Mouse (Mus musculus) embryonic facial prominence, embryonic 12.5 days (tissue): ENCODE measurements around the gene Tada2a. TPM values are rescaled to one million over a fixed set of nuclear protein-coding genes. Genes with fewer than 3 reads are reported as not detected.

Experiments
- ATAC-seq: fragments of 200-750 bp; cut with Nextera tagmentation; 2 replicates; pipeline ENCODE4 v1.8.0; 2017; ENCODE audit not compliant: insufficient number of reproducible peaks, insufficient read depth, low FRiP score, low TSS enrichment
- H3K27ac ChIP-seq: fragments of 300-500 bp; sonication (generic); 2 replicates; pipeline ENCODE4 v1.5.1; 2016; ENCODE audit warnings: mild to moderate bottlenecking
- H3K27me3 ChIP-seq: fragments of 300-500 bp; sonication (generic); 2 replicates; pipeline ENCODE4 v1.6.1; 2016; ENCODE audit warnings: mild to moderate bottlenecking, moderate library complexity
- H3K36me3 ChIP-seq: fragments of 300-500 bp; sonication (generic); 2 replicates; pipeline ENCODE4 v1.6.1; 2016; ENCODE audit warnings: mild to moderate bottlenecking
- H3K4me1 ChIP-seq: fragments of 300-500 bp; sonication (generic); 2 replicates; pipeline ENCODE4 v1.6.1; 2016
- H3K4me2 ChIP-seq: fragments of 300-500 bp; sonication (generic); replicated peaks from 2 replicates; pipeline ENCODE4 v1.6.1; 2016; ENCODE audit warnings: mild to moderate bottlenecking, moderate library complexity
- H3K4me3 ChIP-seq: fragments of 300-500 bp; sonication (generic); 2 replicates; pipeline ENCODE4 v1.5.1; 2016; ENCODE audit warnings: mild to moderate bottlenecking
- H3K9ac ChIP-seq: fragments of 300-500 bp; sonication (generic); 2 replicates; pipeline ENCODE4 v1.6.1; 2016; ENCODE audit warnings: mild to moderate bottlenecking, moderate library complexity
- H3K9me3 ChIP-seq: fragments of 300-500 bp; sonication (generic); 2 replicates; pipeline ENCODE4 v1.6.1; 2016; ENCODE audit warnings: mild to moderate bottlenecking, moderate library complexity
- WGBS: fragments of 180-500 bp; shearing (Covaris S2); methylation state at CpG from one replicate; pipeline ENCODE4 v1.1.7; 2016; 5-methylcytosine and 5-hydroxymethylcytosine counted together
- polyA plus RNA-seq: library from polyadenylated mRNA; unstranded; fragments of >200 nt; fragmentation: Nextera tagmentation; extraction: Ambion mirVana; gene quantifications from 2 replicates; pipeline ENCODE4 v1.2.1, GENCODE M21; 2016

Tada2a gene
- polyA plus RNA-seq, 1 experiment from 2014 or later = 43.2 TPM

DNA sequence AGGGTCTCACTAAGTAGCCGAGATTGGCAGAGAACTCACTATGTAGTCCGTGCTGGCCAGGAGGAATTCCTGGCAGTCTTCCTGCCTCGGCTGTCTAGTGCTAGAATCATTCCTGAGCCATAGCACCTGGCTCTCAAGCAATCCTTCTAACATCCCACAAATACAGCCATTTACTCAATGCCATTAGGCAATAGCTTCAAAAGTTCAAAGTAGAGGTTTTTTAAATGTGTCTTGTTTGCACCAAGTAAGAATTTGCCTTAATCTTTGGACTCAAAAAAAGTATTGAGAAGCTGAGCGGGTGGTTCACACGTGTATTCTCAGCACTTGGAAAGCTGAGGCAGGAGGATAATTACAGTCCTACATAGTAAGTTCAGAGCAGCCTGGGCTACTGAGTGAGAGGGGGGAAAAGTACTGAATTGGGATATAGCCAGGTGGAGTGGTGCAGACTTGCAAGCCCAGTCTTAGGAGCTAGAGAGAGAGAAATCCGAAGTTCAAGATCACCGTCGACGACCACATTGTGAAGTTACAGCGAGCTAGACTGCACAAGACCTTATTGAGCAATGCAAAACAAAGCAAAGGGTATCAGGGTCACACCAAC, 15.9 kb upstream of the Tada2a start:
- no peaks in the 10 kb centered on the region for H3K9me3 ChIP-seq
- no peak overlapping the region for H3K4me3 ChIP-seq
- no peaks in the 10 kb centered on the region for H3K4me1 ChIP-seq
- H3K4me2 ChIP-seq = no peak overlapping the region
- WGBS = 77% methylated on average over 10 of the region's 10 CpGs
- no peak overlapping the region for H3K9ac ChIP-seq
- no peak overlapping the region for H3K27ac ChIP-seq
- H3K36me3 ChIP-seq = no peaks in the 10 kb centered on the region
- ATAC-seq = no peak
- no peaks in the 10 kb centered on the region for H3K27me3 ChIP-seq

DNA sequence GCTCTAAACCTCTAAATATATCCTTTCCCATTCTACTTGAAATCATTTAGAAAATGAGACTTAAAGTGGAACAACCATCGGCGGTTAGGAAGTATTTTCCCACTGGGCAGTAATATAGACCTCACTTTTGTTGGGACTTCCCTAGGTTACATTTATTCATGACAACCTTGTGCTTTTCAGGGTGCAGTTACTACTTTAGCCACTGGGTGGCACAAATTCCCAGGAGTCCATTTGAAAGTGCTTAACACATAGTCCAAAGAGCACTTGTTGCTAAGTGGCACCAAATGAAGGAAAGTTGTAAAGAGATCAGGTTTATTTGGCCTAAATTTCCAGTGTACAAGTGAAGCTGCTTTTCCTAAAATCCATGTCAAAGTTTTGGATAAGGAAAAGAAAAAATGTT, 12.4 kb upstream of the Tada2a start:
- Histone ChIP-seq H3K9me3 (no peaks in the 10 kb centered on the region), H3K4me1 (no peaks in the 10 kb centered on the region), H3K27ac (no peak overlapping the region), H3K27me3 (no peaks in the 10 kb centered on the region), H3K4me3 (no peak overlapping the region), H3K36me3 (no peaks in the 10 kb centered on the region), H3K4me2 (no peak overlapping the region), H3K9ac (no peak overlapping the region)
- 62% methylated on average over 2 of the region's 2 CpGs for WGBS
- no peak for ATAC-seq

DNA sequence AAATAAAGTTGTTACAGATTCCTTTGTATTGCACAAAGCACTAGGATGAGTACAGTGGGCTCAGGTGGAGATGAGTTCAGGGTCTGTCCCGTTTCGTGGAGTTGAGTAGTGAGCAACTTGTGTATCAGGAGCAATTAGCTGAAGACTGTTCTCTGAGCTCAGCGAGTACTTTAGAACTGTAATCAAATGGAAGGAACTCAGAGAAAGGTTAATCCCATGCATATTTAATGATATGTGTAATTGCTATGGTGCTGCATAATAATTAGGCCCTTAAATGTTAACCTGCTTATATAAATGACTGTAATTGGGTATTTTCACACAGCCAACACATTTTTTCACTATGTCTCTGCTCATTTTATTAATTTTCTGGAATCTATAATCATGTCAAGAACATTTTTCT, 7.1 kb upstream of the Tada2a start:
- Histone ChIP-seq H3K4me3 (no peak overlapping the region), H3K4me1 (no peaks in the 10 kb centered on the region), H3K9me3 (no peaks in the 10 kb centered on the region), H3K4me2 (no peak overlapping the region), H3K9ac (no peak overlapping the region), H3K27ac (no peak overlapping the region), H3K27me3 (no peaks in the 10 kb centered on the region), H3K36me3 (no peaks in the 10 kb centered on the region)
- no peak for ATAC-seq
- WGBS = 86% methylated on average over 3 of the region's 3 CpGs

DNA sequence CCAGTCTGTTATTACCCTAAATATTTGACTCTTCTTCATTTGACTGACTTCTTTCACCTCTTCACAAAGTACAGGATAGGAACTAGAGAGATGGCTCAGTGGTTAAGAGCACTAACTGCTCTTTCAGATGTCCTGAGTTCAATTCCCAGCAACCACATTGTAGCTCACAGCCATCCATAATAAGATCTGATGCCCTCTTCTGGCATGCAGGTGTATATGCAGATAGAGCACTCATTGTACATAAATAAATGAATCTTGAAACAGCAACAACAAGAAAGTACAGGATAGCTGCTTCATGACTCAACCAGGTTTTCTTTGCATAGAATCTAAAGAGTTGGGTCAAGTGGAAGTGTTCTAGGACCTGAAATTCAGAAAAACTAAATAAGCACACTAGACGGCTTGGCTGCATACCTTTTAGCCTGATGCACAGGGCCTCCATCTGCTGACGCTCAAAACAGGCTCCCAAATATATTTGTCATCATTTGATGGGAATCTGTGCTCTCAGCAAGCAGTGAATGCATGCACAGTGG, 5.0 kb upstream of the Tada2a start:
- Histone ChIP-seq H3K9me3 (no peaks in the 10 kb centered on the region), H3K9ac (no peak overlapping the region), H3K4me1 (0 out of 2 replicates have a peak, but pooled peaks cover 3% of the 10 kb centered on the region), H3K36me3 (no peaks in the 10 kb centered on the region), H3K27ac (no peak overlapping the region), H3K27me3 (no peaks in the 10 kb centered on the region), H3K4me2 (no peak overlapping the region), H3K4me3 (no peak overlapping the region)
- 84% methylated on average over 2 of the region's 2 CpGs for WGBS
- no peak for ATAC-seq

DNA sequence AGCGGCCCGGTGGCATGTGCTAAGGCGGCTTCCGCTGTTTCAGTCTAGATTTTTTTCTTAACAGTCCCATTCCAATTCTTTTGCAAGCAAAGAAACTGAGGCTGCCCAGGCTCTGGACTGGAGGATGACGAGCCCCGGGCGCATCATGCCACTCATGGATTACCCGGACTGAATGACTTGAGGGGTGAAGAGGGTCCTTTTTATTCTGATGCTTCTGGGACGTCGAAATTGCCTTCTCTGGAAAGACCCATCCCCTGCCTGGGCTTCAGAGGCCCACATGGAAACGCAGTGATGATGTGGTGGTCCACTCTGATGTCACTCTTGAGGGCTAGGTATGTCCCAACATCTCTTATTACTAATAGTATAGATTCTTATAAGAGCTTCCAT, 392 bp upstream of the Tada2a start:
- ATAC-seq = 0 out of 2 replicates have a peak, but pooled peaks have one; percentile 43
- Histone ChIP-seq H3K4me2 (peak overlapping the region; percentile 71), H3K9ac (peak overlapping the region; percentile 87), H3K4me1 (0 out of 2 replicates have a peak, but pooled peaks cover 3% of the 10 kb centered on the region), H3K27ac (no peak overlapping the region), H3K27me3 (no peaks in the 10 kb centered on the region), H3K4me3 (peak overlapping the region; percentile 77), H3K36me3 (peaks cover 23% of the 10 kb centered on the region), H3K9me3 (no peaks in the 10 kb centered on the region)
- WGBS = 5% methylated on average over 11 of the region's 11 CpGs

DNA sequence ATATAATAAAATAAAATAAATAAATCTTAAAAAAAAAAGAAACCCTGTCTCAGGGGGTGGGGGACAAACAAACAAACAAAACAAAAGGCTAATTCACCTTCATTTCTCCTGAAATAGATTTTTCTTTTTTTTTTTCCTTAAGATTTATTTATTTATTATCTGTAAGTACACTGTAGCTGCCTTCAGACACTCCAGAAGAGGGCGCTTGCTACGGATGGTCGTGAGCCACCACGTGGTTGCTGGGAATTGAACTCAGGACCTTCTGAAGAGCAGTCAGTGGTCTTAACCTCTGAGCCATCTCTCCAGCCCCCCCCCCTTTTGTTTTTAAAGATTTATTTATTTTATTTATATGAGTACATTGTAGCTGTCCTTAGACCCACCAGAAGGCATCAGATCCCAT, 1.4 kb downstream of the Tada2a start:
- H3K4me1 ChIP-seq = 0 out of 2 replicates have a peak, but pooled peaks cover 3% of the 10 kb centered on the region
- no peak overlapping the region for H3K9ac ChIP-seq
- WGBS = 89% methylated on average over 4 of the region's 4 CpGs
- ATAC-seq = no peak
- no peak overlapping the region for H3K4me3 ChIP-seq
- H3K27ac ChIP-seq = no peak overlapping the region
- H3K9me3 ChIP-seq = no peaks in the 10 kb centered on the region
- no peak overlapping the region for H3K4me2 ChIP-seq
- H3K27me3 ChIP-seq = no peaks in the 10 kb centered on the region
- H3K36me3 ChIP-seq = peaks cover 33% of the 10 kb centered on the region

DNA sequence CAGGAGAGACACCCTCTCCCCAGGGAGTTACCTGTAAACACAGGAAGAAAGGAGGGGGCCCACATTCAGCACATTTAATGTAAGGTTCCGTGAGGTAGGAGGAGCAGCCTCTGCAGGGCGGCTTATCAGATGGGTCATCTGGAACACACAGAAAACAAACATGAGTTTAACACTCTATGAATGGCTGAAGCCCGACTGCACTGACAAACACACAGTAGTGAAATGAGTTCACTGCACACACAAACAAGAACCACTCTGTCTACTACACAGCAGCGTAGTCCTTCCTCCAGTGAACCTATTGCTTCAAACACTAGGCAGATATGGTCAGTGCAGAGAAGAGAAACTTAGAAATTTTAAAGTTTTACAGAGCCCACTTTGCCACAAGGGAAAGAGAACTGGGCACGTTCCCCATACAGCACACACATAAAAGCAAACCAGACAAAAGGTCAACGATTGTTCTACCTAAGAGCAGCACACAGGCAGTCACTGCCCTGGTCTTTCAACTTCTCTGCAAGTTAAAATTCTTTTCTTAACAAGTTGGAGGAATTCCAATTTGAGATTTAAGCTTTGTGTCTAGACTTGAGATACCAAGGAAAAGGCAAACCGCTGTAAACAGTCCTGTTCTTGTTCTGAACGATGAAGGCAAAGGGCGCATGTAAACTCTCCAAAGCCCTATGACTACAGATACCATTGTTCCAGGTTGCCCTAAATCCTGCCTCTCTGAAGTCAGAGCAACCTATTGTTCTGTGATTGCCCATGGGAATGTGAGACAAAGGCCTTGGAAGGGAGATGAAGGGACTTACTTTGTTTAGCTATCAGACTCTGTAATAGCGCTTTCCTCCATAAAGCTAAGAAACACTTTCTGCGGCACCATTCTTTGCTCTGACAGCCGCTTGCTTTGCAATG, 8.1 kb downstream of the Tada2a start:
- no peak overlapping the region for H3K4me3 ChIP-seq
- no peak overlapping the region for H3K9ac ChIP-seq
- no peaks in the 10 kb centered on the region for H3K9me3 ChIP-seq
- 86% methylated on average over 12 of the region's 12 CpGs for WGBS
- H3K27me3 ChIP-seq = no peaks in the 10 kb centered on the region
- H3K4me2 ChIP-seq = no peak overlapping the region
- ATAC-seq = no peak
- peaks cover 82% of the 10 kb centered on the region for H3K36me3 ChIP-seq
- H3K27ac ChIP-seq = no peak overlapping the region
- no peaks in the 10 kb centered on the region for H3K4me1 ChIP-seq

DNA sequence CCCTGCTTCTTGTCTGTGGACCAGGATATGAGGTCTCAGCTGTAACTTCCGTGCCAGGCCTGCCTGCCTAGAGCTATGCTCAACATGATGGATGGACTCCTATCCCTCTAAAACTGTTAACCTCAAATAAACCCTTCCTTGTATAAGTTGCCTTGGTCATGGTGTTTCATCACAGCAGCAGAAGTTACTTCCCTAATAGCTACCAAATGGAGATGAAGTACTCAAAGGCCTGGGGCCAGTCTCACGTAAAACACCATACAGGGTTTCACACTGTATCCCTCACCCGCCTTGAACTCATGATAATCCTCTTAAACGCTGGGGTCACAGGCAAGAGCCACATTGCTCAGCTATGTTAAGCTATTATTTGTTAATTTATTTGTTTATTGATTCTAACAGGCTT, 12.0 kb downstream of the Tada2a start:
- ATAC-seq = no peak

DNA sequence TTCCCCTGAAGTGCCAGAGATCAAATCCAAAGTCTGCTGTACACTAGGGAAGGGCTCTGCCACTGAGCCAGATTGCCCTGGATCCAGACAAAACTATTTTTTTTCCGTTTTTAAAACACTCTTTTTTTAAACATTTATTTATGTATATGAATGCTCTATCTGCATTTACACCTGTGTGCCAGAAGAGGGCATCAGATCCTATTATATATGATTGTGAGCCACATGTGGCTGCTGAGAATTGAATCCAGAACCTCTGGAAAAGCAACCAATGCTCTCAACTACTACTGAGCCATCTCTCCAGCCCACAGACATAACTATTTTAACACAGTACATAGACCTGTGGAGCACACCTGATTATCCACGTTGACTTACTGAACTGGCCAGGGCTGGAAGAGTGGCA, 13.2 kb downstream of the Tada2a start:
- Histone ChIP-seq H3K36me3 (peaks cover 67% of the 10 kb centered on the region), H3K4me2 (no peak overlapping the region), H3K27ac (no peak overlapping the region), H3K9ac (no peak overlapping the region), H3K9me3 (no peaks in the 10 kb centered on the region), H3K4me1 (no peaks in the 10 kb centered on the region), H3K4me3 (no peak overlapping the region), H3K27me3 (no peaks in the 10 kb centered on the region)
- 69% methylated on average over 2 of the region's 2 CpGs for WGBS
- no peak for ATAC-seq

More for the DNA sequence above, 12.0 kb downstream of the Tada2a start:
- Histone ChIP-seq H3K27me3 (no peaks in the 10 kb centered on the region), H3K9ac (no peak overlapping the region), H3K9me3 (no peaks in the 10 kb centered on the region), H3K4me3 (no peak overlapping the region), H3K36me3 (peaks cover 78% of the 10 kb centered on the region), H3K4me1 (no peaks in the 10 kb centered on the region), H3K27ac (no peak overlapping the region), H3K4me2 (no peak overlapping the region)
- WGBS = 78% methylated on average over 4 of the region's 4 CpGs

DNA sequence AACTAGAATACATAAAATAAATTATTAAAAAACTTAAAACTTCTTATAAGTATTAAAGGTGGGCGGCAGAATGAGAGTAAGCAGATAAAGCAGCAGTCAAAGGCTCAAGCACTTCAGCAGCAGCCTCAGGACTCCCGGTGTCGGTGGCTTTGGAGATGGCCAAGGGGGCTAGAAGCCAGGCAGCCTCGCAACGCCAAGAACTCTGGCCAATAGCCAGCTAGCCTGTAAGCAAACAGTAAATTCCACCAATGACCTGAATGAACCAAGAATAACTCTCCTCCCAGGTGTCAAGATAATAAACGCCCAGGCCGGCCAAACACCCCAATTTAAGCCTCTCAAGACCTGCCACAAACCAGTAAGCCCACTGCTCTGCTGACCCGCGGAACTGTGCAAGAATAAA, 13.8 kb downstream of the Tada2a start:
- H3K4me1 ChIP-seq = no peaks in the 10 kb centered on the region
- H3K36me3 ChIP-seq = peaks cover 65% of the 10 kb centered on the region
- no peaks in the 10 kb centered on the region for H3K27me3 ChIP-seq
- no peak overlapping the region for H3K9ac ChIP-seq
- no peak overlapping the region for H3K4me3 ChIP-seq
- no peaks in the 10 kb centered on the region for H3K9me3 ChIP-seq
- no peak overlapping the region for H3K4me2 ChIP-seq
- ATAC-seq = no peak
- no peak overlapping the region for H3K27ac ChIP-seq
- 85% methylated on average over 9 of the region's 9 CpGs for WGBS

DNA sequence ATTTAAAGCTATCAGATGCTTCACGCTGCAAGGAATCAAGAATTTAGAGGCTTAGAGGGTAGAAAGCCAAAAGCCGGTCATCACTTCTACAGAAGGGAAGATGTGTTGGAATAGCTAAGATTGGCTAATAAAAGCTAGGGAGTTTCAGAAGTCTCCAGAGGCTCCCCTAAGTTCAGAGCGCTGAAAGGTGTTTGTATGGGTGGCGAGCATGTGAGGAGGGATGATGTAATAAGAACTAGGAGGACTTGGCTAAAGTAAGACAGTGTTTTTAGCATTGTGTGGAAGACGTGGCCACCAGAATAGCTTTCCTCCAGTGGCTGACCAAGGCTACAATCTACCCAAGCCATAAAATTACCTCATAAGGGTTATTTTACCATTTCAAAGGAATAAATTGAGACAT, 15.8 kb downstream of the Tada2a start:
- Histone ChIP-seq H3K36me3 (peaks cover 60% of the 10 kb centered on the region), H3K27me3 (no peaks in the 10 kb centered on the region), H3K9ac (no peak overlapping the region), H3K4me1 (no peaks in the 10 kb centered on the region), H3K27ac (no peak overlapping the region), H3K4me2 (no peak overlapping the region), H3K9me3 (no peaks in the 10 kb centered on the region), H3K4me3 (no peak overlapping the region)
- 91% methylated on average over 5 of the region's 5 CpGs for WGBS
- no peak for ATAC-seq

DNA sequence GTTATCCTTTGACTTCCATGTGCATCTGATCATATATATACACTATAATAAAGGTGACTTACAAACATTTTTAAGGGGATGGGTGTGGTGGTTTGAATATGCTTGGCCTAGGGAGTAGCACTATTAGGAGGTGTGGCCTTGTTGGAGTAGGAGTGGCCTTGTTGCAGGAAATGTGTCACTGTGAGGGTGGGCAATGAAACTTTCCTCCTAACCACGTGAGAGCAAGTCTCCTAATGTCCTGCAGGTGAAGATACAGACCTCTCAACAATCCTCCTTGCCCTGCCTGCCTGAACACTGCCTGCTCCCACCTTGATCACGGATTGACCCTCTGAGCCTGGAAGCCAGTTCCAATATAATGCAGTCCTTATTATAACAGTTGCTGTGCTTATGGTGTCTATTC, 22.3 kb downstream of the Tada2a start:
- Histone ChIP-seq H3K9ac (no peak overlapping the region), H3K27ac (no peak overlapping the region), H3K9me3 (no peaks in the 10 kb centered on the region), H3K4me2 (no peak overlapping the region), H3K27me3 (no peaks in the 10 kb centered on the region), H3K4me1 (no peaks in the 10 kb centered on the region), H3K36me3 (peaks cover 77% of the 10 kb centered on the region), H3K4me3 (no peak overlapping the region)
- WGBS = 63% methylated on average over 2 of the region's 2 CpGs
- no peak for ATAC-seq
